Mouse (Mus musculus): ENCODE measurements around the gene Rnase2b.

- TF ChIP-seq CTCF (conservative IDR thresholded peaks at IDR 0.05; ENCODE audit: low read length) (no peak), POU5F1 (IDR thresholded peaks at IDR 0.05; ENCODE audit: borderline replicate concordance, low read length) (no peak)
Observed at GRCm38 (mm10) chr14:51142119-51142518, 19.9 kb upstream of the Rnase2b start.

Data from E14TG2a.4 (cell line).